Mouse (Mus musculus) CD4-positive, CD25-positive, alpha-beta regulatory T cell, adult 4 months (primary cell): Measurements from ENCODE around the gene Babam2. TPM values are rescaled to one million over a fixed set of nuclear protein-coding genes. Genes with fewer than 3 reads are reported as not detected.

Source experiments
- ATAC-seq: one replicate; pipeline ENCODE4 v1.8.0; 2017
- polyA plus RNA-seq, 2 experiments: library from polyadenylated mRNA; unstranded; fragments of 100-300 nt; shearing (Covaris generic); gene quantifications; one replicate each; pipeline ENCODE4 v1.2.1; 2017

Babam2 gene
- polyA plus RNA-seq, 2 experiments from 2014 or later = 104 to 119 TPM

- no peak for ATAC-seq
These were observed 18.1 kb downstream of the Babam2 start for GRCm38 (mm10) chr5:31715486-31716150.

- ATAC-seq = no peak
These were observed 27.0 kb downstream of the Babam2 start for GRCm38 (mm10) chr5:31724519-31724918.

- ATAC-seq = peak; percentile 89
These were observed 28.4 kb downstream of the Babam2 start for GRCm38 (mm10) chr5:31725885-31726284.

GRCm38 (mm10) chr5:31727456-31727855, 30.0 kb downstream of the Babam2 start:
- ATAC-seq = no peak

- peak; percentile 70 for ATAC-seq
These were observed 35.3 kb downstream of the Babam2 start for GRCm38 (mm10) chr5:31732644-31733338.

GRCm38 (mm10) chr5:31741931-31742330, 44.4 kb downstream of the Babam2 start:
- no peak for ATAC-seq

- ATAC-seq = no peak
These were observed 45.1 kb downstream of the Babam2 start for GRCm38 (mm10) chr5:31742521-31743031.

- no peak for ATAC-seq
These were observed 51.9 kb downstream of the Babam2 start for GRCm38 (mm10) chr5:31749401-31749800.

- no peak for ATAC-seq
These were observed 52.9 kb downstream of the Babam2 start for GRCm38 (mm10) chr5:31750231-31750925.

- no peak for ATAC-seq
These were observed 53.5 kb downstream of the Babam2 start for GRCm38 (mm10) chr5:31750955-31751354.

- no peak for ATAC-seq
These were observed 57.1 kb downstream of the Babam2 start for GRCm38 (mm10) chr5:31754634-31755033.

- ATAC-seq = no peak
These were observed 57.8 kb downstream of the Babam2 start for GRCm38 (mm10) chr5:31755255-31755654.

- no peak for ATAC-seq
These were observed 61.0 kb downstream of the Babam2 start for GRCm38 (mm10) chr5:31758310-31759091.

- no peak for ATAC-seq
These were observed 64.4 kb downstream of the Babam2 start for GRCm38 (mm10) chr5:31761836-31762235.

GRCm38 (mm10) chr5:31762773-31763172, 65.3 kb downstream of the Babam2 start:
- ATAC-seq = no peak

- no peak for ATAC-seq
These were observed 68.3 kb downstream of the Babam2 start for GRCm38 (mm10) chr5:31765824-31766223.

GRCm38 (mm10) chr5:31766841-31767542, 69.5 kb downstream of the Babam2 start:
- ATAC-seq = no peak

- no peak for ATAC-seq
These were observed 74.0 kb downstream of the Babam2 start for GRCm38 (mm10) chr5:31771486-31771885.

GRCm38 (mm10) chr5:31771921-31772320, 74.4 kb downstream of the Babam2 start:
- no peak for ATAC-seq

GRCm38 (mm10) chr5:31774976-31775375, 77.5 kb downstream of the Babam2 start:
- no peak for ATAC-seq

GRCm38 (mm10) chr5:31781624-31782023, 84.1 kb downstream of the Babam2 start:
- no peak for ATAC-seq

GRCm38 (mm10) chr5:31787201-31787600, 89.7 kb downstream of the Babam2 start:
- no peak for ATAC-seq
